Mouse (Mus musculus): Measurements from ENCODE around the gene Trappc2l.
"Not testable (repeated sequence)": the region's sequence is repeated elsewhere in the genome, so short reads cannot be mapped to it uniquely, and the experiment has no call there.

Trappc2l gene

DNA sequence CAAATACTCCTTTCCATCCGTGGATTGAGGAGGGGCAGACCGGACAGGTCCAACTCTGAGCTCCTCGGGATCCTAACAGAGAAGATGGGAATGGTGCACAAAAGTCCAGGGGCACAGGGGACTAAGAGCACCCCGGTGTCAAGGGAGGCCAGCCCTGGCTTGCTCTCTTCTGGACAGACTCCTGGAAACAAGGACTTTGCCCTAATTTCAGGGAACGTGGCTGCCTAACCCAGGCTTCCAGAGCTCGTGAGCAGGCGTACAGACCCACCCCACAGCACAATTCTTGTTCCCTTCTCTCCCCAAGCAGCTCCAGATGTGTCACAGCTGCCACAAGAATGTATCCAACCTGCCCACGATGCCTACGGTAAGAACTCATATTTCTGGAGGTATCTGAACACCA is 14.4 kb downstream of the Trappc2l start:
- no peak for DNase-seq (ENCODE audit: low spot score in 2 of 2)

- DNase-seq (ENCODE audit: low spot score in 2 of 2): no peak
Measured at GRCm38 (mm10) chr8:122626896-122627295, 15.5 kb downstream of the Trappc2l start.

- DNase-seq (ENCODE audit: low spot score in 2 of 2): no peak
Measured at GRCm38 (mm10) chr8:122629388-122629787, 17.9 kb downstream of the Trappc2l start.

GRCm38 (mm10) chr8:122630696-122631095 is 19.3 kb downstream of the Trappc2l start:
- DNase-seq (ENCODE audit: low spot score in 2 of 2): peak in 1 of 2 experiments; percentile 33

DNA sequence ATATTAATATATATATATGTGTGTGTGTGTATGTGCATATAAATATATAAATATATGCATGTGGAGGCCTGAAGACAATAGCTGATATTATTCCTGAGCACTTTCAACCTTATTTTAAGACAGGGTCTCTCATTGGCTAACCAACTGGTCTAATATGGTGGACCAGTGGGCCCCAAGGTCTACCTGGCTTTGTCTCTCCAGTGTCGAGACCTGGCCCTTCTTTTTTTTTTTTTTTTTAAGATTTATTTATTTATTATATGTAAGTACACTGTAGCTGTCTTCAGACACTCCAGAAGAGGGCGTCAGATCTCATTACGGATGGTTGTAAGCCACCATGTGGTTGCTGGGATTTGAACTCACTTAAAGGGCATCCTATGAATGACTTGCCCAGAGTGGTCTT is 20.7 kb downstream of the Trappc2l start:
- DNase-seq (ENCODE audit: low spot score in 2 of 2): not testable (repeated sequence)

GRCm38 (mm10) chr8:122633205-122633604 is 21.8 kb downstream of the Trappc2l start:
- DNase-seq (ENCODE audit: low spot score in 2 of 2): no peak

DNA sequence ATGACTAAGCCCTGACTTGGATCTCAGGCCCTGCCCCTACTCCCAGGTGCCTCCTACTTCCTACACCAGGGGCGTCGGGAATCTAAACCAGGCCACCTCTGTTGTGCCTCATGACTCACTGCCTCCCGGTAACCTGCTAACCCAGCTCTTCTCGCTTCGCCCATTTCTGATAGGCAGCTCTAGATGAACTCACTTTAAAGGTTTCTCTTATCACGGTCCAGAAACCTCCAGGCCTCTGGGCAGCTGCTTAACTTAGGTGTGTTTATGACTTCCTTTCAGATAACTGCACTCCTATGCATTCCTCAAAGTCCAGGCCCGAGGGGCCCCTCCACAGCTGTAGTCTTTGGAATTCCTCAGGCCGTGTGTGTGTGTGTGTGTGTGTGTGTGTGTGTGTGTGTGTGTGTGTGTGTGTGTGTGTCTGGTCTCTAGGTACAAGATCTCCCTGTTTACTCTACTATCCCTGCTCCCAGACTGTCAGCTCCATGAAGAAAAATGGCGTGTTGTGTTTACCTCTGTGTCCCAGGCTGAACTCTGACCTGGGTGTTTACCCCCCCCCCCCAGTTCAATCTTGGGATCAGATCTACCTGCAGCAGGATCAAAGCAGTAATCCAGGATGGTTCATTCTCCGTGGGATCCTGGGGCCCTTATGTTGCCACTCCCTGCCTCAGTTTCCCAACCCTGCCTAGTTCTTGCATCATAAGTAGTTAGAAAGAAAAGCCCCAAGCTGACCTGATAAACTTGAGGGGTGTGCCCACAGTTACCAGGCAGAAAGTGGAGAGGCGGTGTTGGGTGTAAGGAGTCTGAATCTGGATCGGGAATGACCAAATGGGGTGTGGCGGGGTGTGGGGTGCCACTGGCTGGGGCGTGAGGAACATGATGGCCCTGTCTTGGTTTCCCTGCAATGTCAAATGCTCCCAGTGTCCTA is 24.7 kb downstream of the Trappc2l start:
- DNase-seq (ENCODE audit: low spot score in 2 of 2): no peak

DNA sequence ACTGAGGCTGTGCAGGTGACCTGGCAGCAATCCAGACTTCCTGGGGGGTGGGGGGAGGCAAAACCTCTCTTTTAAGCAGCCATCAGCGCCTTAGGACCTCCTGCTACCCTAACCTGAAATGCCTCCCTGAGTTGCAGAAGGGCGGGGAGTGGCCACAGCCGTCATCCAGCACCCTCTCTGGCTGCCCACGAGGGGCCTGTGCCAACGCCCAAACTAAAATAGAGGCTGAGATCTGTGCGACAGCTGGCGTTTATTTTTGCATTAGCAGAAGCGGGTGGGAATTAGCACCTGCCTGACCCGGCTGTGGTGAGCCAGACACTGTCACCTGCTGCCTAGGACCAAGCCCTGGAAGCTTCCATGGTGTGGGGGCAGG is 25.3 kb downstream of the Trappc2l start:
- no peak for DNase-seq (ENCODE audit: low spot score in 2 of 2)

GRCm38 (mm10) chr8:122637230-122637629 is 25.8 kb downstream of the Trappc2l start:
- no peak for DNase-seq (ENCODE audit: low spot score in 2 of 2)

DNA sequence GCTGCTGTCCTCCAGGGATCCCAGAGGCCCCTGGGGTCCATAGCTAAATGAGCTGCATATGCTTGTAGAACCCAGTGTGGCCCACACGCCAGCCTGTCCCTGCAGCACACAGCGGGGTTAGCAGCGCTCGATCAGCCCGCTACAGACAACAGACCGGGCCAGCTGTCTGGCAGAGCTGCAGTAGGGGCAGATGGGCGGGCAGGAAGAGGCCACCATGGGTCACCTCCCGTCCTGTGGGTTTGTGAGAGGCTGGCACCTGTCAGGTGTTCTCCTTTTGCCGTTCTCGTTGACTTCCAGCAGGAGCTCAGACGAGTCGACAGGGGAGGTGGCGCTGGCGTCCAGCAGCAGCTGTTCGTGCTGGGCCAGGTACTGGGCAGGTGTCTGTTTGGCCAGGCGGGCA is 27.2 kb downstream of the Trappc2l start:
- DNase-seq (ENCODE audit: low spot score in 2 of 2): peak in 1 of 2 experiments; percentile 66

GRCm38 (mm10) chr8:122639521-122640248 is 28.2 kb downstream of the Trappc2l start:
- DNase-seq (ENCODE audit: low spot score in 2 of 2): peak; percentile 45 to 84

DNA sequence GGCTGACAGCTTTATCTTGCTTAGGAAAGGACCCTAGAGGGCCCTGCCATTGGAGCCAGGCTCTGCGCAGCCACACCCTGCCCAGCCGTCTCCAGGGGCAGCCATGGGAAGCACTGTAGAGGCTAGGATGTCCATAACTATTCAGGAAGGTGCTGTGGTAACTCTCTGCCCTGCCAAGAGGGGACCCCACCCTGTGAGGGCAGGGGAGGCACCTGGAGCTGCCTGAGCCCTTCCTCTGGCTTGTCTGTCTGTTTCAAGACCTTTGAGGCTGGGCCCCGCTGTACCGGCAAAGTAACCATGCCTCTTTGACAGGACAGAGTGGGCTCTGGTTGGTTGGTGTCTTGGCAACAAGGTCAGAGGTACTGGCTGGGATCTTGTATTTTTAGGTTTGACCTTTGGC is 29.4 kb downstream of the Trappc2l start:
- DNase-seq (ENCODE audit: low spot score in 2 of 2): no peak

DNA sequence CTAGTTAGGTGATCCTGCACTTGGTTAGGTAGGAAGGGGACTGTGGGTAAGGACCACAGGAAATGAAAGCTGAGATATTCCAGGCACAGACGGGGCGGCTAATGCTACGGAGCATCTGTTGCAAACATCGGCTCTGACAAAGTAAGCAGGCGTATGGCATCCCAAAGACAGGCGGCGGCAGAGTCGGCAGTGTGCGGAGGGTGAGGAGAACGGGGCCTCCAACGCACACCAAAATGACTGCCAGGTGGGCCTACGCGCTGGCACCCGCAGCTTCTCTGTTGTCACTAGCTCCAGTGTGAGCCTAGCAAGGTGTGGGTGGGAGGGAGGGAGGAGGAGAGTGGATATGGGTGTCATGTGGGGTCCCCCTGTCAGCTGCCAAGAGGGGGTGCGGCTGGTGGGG is 30.0 kb downstream of the Trappc2l start:
- no peak for DNase-seq (ENCODE audit: low spot score in 2 of 2)

- DNase-seq (ENCODE audit: low spot score in 2 of 2): no peak
Measured at GRCm38 (mm10) chr8:122642071-122642470, 30.6 kb downstream of the Trappc2l start.

DNA sequence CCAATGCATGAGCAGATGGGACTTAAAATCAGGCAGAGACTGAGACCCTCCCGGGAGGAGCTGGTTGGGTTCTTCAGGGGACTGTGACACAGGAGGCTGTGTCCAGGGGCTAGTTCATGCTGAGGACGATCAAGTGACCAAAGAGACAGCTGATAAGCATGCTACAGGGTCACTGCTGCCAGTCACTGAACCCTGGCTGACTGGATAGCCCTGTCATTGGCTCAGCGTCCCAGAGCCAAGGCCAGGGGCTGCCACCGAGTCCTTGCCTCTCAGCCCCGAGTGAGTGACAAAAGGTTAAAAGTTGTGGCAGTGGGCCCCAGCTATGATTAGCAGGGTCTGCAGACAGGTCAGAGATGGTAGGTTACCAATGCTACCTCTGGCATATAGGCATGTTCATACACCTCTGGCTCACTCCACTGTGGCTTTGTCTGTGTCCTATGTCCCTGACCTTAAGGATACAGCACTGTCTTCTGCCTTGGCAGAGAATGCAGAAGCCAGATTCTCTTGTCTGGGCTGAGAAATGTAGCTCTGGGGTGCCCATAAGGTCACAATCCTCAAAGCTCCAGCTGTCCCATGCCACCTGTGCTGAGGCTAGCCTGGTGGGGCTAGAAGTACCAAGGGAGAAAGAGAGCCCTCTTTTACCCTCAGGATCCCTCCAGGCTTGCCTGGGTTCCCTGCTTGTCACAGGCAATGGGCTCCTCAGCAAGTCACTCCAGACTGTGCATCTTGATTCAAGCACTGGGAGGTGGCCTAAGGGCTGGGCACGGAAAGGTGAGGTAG is 32.9 kb downstream of the Trappc2l start:
- no peak for DNase-seq (ENCODE audit: low spot score in 2 of 2)

DNA sequence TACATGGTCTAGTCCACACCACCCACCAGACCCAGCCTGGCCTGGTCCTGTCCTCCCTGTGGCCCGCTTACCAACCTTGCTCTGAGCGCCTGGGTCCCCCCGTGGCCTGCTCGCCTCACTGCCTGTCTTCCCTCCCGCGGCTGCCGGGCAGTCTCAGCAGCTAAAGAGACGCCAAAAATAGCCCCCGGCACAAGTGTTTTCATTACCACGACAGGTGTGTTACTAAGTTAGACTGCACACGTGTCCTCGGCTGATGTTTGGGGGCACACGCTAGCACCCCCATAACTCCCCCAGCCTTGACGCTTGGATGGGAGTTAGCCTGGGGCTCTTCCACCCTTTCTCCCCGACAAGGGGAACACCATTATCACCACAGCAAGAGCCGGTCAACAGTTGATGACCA is 34.9 kb downstream of the Trappc2l start:
- DNase-seq (ENCODE audit: low spot score in 2 of 2): no peak

- DNase-seq (ENCODE audit: low spot score in 2 of 2): no peak
Measured at GRCm38 (mm10) chr8:122648192-122648970, 36.9 kb downstream of the Trappc2l start.

DNA sequence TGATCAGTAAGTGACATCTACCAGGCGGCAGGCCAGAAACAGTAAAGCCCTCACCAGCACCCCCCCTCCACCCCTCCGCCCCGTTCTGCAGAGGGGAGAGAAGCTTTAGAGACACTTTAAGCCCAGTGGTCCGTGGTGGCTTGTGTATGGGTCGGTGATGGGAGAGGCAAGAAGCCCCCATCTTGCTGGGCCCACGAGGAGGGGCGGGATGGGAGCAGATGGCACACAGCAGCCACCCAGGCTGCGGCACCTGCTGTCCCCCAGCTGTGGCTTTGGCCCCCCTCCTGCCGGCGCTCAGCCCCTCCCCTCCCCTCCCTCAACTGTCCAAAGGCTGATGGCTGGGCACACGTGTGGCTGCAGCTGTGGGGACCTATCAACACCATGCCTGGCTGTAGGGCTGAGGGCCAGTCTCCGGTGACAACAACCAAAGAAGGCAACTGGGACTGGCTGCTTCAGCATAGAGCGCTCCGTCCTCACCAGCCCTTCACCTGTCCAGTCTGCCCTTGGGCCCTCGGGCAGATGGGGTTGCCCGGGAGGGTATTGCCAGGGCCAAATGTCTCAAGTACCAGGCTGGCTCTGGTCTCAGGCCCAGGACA is 40.0 kb downstream of the Trappc2l start:
- DNase-seq (ENCODE audit: low spot score in 2 of 2): no peak

GRCm38 (mm10) chr8:122652643-122653042 is 41.2 kb downstream of the Trappc2l start:
- DNase-seq (ENCODE audit: low spot score in 2 of 2): no peak

GRCm38 (mm10) chr8:122654768-122655167 is 43.3 kb downstream of the Trappc2l start:
- no peak for DNase-seq (ENCODE audit: low spot score in 2 of 2)

All from cerebellum, postnatal 4 days (tissue).